Mouse (Mus musculus) spleen, adult 2 months (tissue): Measurements from ENCODE around the gene Smim22. TPM values are rescaled to one million over a fixed set of nuclear protein-coding genes. Genes with fewer than 3 reads are reported as not detected.

Experiments
- DNase-seq, 2 experiments: peaks; one replicate each; pipeline versions ENCODE4 v3.0.0 to v3.0.0-alpha.2; 2012 to 2021; ENCODE audit warnings: low spot score in 2 of 2, low read depth in 1 of 2
- H3K27ac ChIP-seq: fragments of 200-500 bp; 2 replicates; pipeline ENCODE4 v1.5.1; 2012; ENCODE audit warnings: low read length, inconsistent platforms; ENCODE audit not compliant: insufficient read depth
- H3K27me3 ChIP-seq: fragments of 200-500 bp; 2 replicates; pipeline ENCODE4 v1.6.1; 2012; ENCODE audit warnings: mild to moderate bottlenecking, moderate library complexity, low read length, inconsistent platforms; ENCODE audit not compliant: control insufficient read depth, insufficient read depth
- H3K36me3 ChIP-seq: fragments of 200-500 bp; 2 replicates; pipeline ENCODE4 v1.6.1; 2012; ENCODE audit warnings: mild to moderate bottlenecking, low read length, inconsistent platforms; ENCODE audit not compliant: control insufficient read depth, insufficient read depth
- H3K4me1 ChIP-seq: fragments of 200-500 bp; 2 replicates; pipeline ENCODE4 v1.6.1; 2011; ENCODE audit warnings: inconsistent platforms; ENCODE audit not compliant: control insufficient read depth, insufficient read depth, insufficient read length
- H3K4me3 ChIP-seq: fragments of 200-500 bp; 2 replicates; pipeline ENCODE4 v1.5.1; 2011; ENCODE audit warnings: mild to moderate bottlenecking, inconsistent platforms; ENCODE audit not compliant: insufficient read depth, insufficient read length; ENCODE audit errors: extremely low read depth
- CTCF ChIP-seq: fragments of 200-500 bp; IDR thresholded peaks from 2 replicates; pipeline ENCODE4 v1.5.1; 2011; ENCODE audit warnings: mild to moderate bottlenecking, inconsistent platforms; ENCODE audit not compliant: insufficient read depth, insufficient read length, insufficient replicate concordance; ENCODE audit errors: extremely low read depth
- POLR2A ChIP-seq: fragments of 200-500 bp; IDR thresholded peaks from 2 replicates; pipeline ENCODE4 v1.6.1; 2011; ENCODE audit warnings: low read depth, low read length, inconsistent platforms
- WGBS: fragments of 180-500 bp; shearing (Covaris S2); methylation state at CpG from one replicate; pipeline ENCODE4 v1.1.7; 2018; 5-methylcytosine and 5-hydroxymethylcytosine counted together
- polyA plus RNA-seq: library from polyadenylated mRNA; depleted of rRNA; stranded (reverse); fragments of >200 nt; gene quantifications from 2 replicates; pipeline ENCODE4 v1.2.3, GENCODE M21; 2012

The Smim22 gene
- polyA plus RNA-seq, 1 experiment = 1.4 TPM

GRCm38 (mm10) chr16:4965392-4966129, 41.5 kb upstream of the Smim22 start:
- DNase-seq = no peak
- Histone ChIP-seq H3K27ac (no peak overlapping the region), H3K27me3 (no peaks in the 10 kb centered on the region), H3K4me1 (peaks cover 22% of the 10 kb centered on the region; the same call in 1 of the 2 replicates), H3K36me3 (no peaks in the 10 kb centered on the region), H3K4me3 (no peak overlapping the region)
- TF ChIP-seq POLR2A = no peak
- no peak for TF ChIP-seq CTCF
- 92% methylated on average over 8 of the region's 8 CpGs for WGBS

GRCm38 (mm10) chr16:4968426-4968825, 38.7 kb upstream of the Smim22 start:
- 33% methylated on average over 3 of the region's 3 CpGs for WGBS
- TF ChIP-seq POLR2A = no peak
- TF ChIP-seq CTCF = no peak
- DNase-seq = no peak
- no peak overlapping the region for H3K4me3 ChIP-seq
- no peaks in the 10 kb centered on the region for H3K27me3 ChIP-seq
- H3K36me3 ChIP-seq = no peaks in the 10 kb centered on the region
- peak overlapping the region; percentile 23; the same call in 1 of the 2 replicates for H3K27ac ChIP-seq
- peaks cover 21% of the 10 kb centered on the region; the same call in 1 of the 2 replicates for H3K4me1 ChIP-seq

GRCm38 (mm10) chr16:4969055-4969843, 37.8 kb upstream of the Smim22 start:
- Histone ChIP-seq H3K4me3 (no peak overlapping the region), H3K27ac (peak overlapping the region; percentile 23), H3K4me1 (peaks cover 21% of the 10 kb centered on the region; the same call in 1 of the 2 replicates), H3K27me3 (no peaks in the 10 kb centered on the region), H3K36me3 (no peaks in the 10 kb centered on the region)
- TF ChIP-seq POLR2A (no peak), CTCF (no peak)
- 25% methylated on average over 5 of the region's 5 CpGs for WGBS
- DNase-seq = peak in 1 of 2 experiments; percentile 24

- Histone ChIP-seq H3K4me3 (no peak overlapping the region), H3K36me3 (no peaks in the 10 kb centered on the region), H3K27me3 (no peaks in the 10 kb centered on the region), H3K27ac (no peak overlapping the region), H3K4me1 (peaks cover 15% of the 10 kb centered on the region; the same call in 1 of the 2 replicates)
- DNase-seq = peak in 1 of 2 experiments; percentile 22
- WGBS = 65% methylated on average over 4 of the region's 4 CpGs
- TF ChIP-seq POLR2A (no peak), CTCF (no peak)
Measured at GRCm38 (mm10) chr16:4971626-4972025, 35.5 kb upstream of the Smim22 start.

GRCm38 (mm10) chr16:4974521-4974920, 32.6 kb upstream of the Smim22 start:
- Histone ChIP-seq H3K4me1 (peaks cover 6% of the 10 kb centered on the region; the same call in 1 of the 2 replicates), H3K27me3 (no peaks in the 10 kb centered on the region), H3K4me3 (no peak overlapping the region), H3K36me3 (no peaks in the 10 kb centered on the region), H3K27ac (no peak overlapping the region)
- DNase-seq = no peak
- TF ChIP-seq POLR2A (no peak), CTCF (no peak)
- 83% methylated on average over 5 of the region's 5 CpGs for WGBS

- no peak for TF ChIP-seq POLR2A
- no peak for TF ChIP-seq CTCF
- H3K4me1 ChIP-seq = peaks cover 3% of the 10 kb centered on the region; the same call in 1 of the 2 replicates
- no peaks in the 10 kb centered on the region for H3K27me3 ChIP-seq
- 59% methylated on average over 2 of the region's 2 CpGs for WGBS
- H3K27ac ChIP-seq = no peak overlapping the region
- no peaks in the 10 kb centered on the region for H3K36me3 ChIP-seq
- no peak for DNase-seq
- no peak overlapping the region for H3K4me3 ChIP-seq
Measured at GRCm38 (mm10) chr16:4976180-4976579, 30.9 kb upstream of the Smim22 start.
